Mouse (Mus musculus): ENCODE measurements around the gene Anks3.

The Anks3 gene

DNA sequence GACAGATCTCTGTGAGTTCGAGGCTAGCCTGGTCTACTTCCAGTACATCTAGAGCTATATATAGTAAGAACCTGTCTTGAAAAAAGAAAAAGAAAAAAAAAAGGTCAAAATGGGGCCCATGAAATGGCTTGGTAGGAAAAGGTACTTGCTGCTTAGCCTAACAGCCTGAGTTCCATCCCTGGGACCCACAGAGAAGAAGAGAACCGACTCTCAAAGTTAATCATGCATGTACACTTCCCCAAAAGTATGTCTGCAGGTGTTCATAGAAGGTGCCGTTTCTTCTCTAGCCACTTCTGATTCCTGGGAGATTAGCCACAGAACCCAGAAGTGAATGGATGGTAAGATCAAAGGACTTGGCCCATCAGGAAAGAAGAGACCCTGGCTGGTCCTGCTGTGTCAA lies 4.4 kb upstream of the Anks3 start:
- no peak for DNase-seq (ENCODE audit: low spot score)

DNA sequence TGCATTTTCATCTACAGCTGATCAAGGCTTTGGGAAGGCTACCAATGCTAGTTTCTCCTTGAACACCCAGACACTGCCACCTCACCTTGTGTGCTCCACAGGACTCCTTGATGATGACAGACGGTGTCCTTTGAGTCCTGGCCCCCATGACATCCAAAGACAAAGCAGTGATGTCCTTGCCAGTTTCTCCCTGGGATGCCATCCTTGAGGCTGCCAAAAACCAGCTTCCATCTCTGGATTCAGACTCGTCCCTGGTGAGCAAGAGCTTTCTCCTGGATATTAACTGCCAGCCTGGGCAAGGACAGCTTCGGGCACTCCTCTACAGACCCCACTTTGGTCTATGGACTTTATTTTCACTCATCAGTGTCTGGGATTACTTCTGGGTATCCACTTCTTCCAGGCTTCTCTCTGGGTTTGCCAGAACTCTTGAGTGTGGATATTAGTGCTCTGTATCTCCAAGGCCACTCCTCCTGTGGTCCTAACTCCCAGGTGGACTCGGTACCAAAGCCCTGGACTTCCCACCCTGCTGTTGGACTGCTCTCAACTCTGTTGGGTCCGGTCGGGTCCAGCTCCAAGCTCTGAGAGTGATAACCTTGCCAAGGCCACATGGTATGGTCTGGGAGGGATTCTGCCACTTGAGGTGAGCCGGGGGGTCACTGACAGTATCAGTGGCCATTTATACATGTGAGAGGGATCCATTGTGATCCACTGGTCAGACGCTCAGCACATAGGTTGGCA lies 1.6 kb upstream of the Anks3 start:
- DNase-seq (ENCODE audit: low spot score), result no peak

DNA sequence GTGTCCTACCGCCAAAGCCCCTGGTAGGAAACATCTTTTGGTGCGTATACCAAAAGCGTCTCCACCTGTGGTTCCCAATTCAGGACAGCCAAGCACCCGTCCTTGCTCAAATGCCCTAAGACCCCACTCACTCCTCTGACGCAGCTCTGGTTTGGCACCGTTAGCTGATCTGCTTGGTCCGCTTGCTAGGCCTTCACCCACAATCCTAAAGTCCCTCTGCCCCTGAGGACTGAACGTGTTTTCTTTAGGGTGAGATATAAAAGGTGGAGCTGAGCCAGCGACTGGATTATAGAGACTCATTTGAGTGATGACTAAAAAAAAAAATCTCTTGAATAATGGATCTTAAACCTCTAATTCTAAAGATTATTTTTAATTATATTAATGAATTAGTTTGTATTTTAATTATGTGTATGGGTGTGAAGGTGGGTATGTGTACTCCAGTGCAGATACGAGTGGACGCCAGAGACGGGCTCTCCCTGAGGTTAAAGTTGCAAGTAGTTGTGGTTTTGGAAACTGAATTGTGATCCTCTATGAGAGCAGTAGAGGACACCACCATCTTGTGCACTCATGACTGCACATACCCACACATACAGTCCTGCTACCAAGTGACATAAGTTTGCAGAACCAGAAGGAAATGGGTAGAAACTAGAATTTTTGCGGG lies 856 bp upstream of the Anks3 start:
- DNase-seq (ENCODE audit: low spot score), result no peak

DNA sequence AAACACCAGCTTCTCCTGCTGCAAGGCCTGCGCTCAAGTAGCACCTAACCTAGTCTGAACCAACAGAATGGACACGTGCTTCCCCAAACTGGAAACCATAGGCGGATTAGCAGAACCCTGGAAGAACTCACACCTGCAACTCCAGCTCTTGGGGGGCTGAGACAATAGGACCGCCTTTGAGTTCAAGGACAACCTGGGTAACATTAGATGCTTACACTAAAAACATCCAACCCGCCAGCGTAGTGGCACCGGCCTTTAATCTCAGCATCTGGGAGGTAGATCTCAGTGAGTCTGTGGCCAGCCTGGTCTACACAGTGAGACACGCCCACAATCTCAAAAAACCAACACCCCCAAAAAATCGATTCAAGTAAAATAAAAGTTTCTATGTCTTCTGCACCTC lies 659 bp downstream of the Anks3 start:
- peak; percentile 11 for DNase-seq (ENCODE audit: low spot score)

DNA sequence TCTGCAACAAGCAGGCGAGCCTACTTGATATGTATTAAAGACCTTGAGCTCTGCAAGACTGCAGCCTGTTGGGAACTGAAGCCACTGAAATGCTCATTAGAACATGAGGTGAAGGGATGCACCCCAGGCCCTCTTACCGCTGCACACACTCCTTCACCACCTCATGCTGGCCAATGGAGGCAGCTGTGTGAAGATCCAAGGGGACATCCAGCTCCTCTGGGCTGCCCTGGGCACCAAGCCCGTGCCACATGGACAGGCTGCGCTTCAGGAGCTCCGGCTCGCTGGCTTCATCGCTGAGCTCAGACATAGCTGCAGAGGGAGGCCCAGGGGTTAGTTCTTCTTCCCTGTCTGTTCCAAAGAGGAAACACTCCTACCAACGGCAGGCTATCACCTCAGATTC lies 3.7 kb downstream of the Anks3 start:
- no peak for DNase-seq (ENCODE audit: low spot score)

DNA sequence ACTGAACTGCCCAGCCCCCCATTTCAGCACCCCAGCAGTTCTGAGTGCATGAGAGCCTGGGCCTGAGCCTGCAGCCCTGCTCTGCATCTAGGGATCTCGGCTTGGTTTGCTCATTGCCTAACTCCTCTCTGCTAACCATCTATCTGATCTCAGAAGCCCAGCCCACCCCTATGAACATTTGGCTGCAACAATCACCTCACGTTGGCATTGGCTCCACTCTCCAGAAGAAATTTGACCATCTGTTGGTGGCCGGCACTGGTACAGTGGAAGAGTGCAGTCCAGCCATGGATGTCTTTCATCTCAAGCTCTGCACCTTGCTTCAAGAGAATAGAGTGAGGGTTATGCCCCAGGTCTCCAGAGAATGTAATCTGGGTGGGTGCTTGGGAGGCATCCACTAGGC lies 6.6 kb downstream of the Anks3 start:
- DNase-seq (ENCODE audit: low spot score), result no peak

DNA sequence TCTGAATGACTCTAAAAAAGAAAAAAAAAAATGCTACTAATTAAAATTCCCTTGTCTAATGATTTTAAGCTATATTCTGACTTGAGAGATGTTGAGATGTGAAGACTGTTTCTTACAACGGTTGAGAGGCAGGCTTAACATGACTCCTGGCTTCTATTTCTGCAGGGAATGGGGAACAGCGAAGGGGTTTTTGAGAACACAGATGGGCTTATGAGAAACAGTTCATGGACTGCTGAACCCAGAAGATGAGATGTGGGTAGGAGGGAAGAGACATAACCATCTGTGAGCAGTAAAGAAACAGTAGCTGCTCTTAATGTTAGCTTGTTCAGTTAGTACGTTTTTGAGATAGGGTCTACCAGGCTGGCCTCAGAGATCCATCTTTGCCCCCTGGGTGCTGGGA lies 7.4 kb downstream of the Anks3 start:
- no peak for DNase-seq (ENCODE audit: low spot score)

DNA sequence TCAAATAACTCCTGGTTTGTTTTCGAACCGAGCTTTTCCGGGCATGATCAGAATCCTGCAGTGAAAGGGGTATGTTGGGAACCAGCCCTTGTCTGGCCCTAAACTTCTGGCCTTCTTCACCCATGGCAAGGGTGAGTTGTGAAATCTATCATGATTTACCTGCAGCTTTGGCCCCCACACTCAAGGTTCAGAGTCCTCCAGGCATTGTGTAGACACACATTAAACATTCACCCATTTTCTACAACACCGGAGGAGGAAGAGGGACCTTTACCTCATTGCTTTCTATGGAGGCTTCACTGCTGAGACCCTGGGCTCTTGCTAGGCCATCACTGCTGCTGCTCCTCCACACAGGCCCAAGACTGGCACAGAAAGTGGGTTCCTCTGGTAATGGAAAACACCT lies 16.6 kb downstream of the Anks3 start:
- no peak for DNase-seq (ENCODE audit: low spot score)

DNA sequence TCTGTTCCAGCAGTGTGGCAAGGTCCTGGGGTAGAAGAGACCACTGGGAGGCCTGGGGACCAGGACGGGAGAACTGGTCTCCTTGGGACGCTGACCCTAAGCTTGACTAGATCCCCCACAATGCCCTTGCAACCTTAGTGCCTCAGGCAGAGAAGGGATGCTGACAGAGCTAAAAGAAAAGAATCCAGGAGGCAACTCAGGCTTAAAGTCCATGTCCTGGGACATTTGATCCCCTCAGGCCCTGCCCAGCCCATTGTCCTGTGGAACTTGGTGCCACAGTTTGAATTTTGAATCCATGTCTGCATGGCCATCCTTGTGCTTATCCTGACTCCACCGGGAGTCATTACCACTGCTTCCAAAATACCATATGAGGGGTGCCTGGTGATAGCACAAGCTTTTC lies 17.9 kb downstream of the Anks3 start:
- DNase-seq (ENCODE audit: low spot score), result no peak

DNA sequence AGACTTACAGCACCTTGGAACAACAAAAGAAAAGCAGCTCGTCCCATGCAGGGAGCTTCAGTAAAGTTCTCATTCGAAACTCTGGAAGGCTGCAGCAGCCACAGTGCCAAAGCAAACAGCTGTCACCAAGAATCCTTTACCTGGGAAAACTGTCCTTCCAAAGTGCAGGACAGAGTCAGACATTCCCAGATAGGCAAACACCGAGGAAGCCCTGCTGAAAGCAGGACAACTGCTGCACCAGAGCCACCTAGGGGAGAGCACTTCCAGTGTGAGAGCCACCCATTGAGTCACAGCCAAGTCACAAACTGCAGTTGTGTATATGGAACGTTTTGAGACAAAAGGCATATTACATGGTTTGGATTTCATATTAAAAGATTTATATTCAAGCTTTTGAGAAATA lies 18.6 kb downstream of the Anks3 start:
- no peak for DNase-seq (ENCODE audit: low spot score)

DNA sequence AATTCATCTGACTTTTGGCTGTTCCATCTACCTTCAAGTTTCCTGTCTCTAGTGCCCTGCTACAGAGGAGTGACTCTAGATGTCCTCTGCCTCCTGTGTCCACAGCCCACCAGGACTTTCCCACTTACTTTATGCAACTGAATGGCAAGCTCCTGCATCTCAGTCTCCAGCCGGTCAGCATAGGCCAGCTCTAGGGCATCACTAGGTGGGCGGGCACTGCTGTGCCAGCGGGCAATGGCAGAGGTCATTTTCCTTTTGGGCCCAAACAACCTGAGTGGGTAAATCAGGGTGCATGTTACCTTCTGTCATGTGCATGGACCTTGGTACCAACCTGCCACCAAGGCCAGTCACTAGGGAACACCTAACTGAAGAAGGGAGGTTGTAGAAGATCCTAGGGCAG lies 20.6 kb downstream of the Anks3 start:
- DNase-seq (ENCODE audit: low spot score), result no peak

DNA sequence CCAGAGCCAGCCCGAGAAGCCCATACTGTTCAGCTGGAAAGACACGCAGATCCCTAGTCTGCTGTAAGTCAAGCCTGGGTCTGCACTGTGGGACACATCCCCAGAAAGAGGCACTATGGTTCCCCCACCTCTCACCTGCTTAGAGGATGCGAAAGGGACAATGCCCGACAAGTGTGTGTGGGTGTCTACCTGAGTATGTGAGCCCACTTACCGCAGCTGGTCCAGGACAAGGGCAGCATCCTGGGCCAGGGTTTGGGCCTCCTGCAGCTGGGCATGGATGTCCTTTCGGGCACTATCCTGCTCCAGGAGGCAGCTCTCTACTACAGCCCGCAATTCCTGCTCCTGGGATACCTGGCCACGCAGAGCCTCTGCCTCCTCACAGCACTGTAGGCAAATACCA lies 21.1 kb downstream of the Anks3 start:
- DNase-seq (ENCODE audit: low spot score), result no peak

DNA sequence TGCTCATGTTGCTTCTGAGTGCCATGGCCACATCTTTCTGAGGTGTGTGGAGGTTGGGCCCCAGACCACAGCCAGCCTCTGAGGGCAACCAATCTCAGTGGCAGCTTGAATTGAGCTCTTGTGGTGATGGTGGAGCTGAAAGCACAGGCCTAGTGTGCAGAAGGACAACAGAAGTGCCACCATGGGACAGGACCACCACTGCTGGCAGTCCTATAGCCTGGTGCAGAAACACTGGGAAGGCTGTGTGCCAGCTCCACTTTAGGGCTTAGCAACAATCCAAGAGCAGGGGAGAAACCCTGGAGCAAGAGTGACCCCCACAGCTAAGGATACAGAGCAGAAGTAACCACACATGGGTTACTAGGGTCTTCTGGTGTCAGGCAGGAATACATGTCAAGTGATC lies 23.0 kb downstream of the Anks3 start:
- DNase-seq (ENCODE audit: low spot score), result no peak

DNA sequence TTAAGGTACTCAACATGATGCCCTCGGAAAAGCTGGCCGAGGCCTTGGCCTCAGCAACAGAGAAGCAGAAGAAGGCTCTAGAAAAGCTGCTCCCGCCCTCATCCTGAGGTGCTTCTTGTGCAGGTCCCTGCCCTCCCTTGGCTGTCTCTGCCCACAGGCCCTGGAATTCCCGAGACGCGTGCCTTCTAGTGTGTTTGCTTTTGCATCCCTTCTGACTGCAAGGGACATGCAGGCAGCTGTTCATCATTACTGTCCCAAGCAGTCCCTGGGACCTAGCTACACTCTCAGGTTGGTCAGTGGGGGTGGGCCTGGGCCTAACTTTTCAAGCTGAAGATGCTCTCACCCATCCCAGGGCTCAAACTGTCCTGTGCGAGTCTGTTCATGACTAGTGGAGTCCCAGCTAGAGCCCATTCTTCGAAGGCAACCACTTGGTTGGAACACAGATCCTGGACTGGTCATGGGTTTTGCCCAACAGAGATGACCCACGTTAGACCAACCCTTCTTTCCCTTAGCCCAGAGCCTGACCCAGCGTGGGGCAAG lies 23.6 kb downstream of the Anks3 start:
- DNase-seq (ENCODE audit: low spot score), result no peak

DNA sequence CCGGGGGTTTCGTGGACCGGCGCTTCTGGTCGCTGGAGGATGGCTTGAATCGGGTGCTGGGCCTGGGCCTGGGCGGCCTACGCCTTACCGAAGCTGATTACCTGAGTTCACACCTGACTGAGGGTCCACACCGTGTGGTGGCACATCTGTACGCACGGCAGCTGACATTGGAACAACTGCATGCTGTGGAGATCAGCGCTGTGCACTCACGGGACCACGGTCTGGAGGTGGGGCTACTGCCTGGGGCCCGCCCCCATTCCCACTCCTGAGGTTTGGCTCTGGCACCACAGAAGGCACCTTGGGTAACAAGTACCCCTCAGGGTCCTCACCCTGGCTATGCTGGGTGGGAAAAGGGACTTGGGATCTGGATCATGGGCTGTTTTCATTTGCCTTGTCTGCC lies 24.6 kb downstream of the Anks3 start:
- no peak for DNase-seq (ENCODE audit: low spot score)

DNA sequence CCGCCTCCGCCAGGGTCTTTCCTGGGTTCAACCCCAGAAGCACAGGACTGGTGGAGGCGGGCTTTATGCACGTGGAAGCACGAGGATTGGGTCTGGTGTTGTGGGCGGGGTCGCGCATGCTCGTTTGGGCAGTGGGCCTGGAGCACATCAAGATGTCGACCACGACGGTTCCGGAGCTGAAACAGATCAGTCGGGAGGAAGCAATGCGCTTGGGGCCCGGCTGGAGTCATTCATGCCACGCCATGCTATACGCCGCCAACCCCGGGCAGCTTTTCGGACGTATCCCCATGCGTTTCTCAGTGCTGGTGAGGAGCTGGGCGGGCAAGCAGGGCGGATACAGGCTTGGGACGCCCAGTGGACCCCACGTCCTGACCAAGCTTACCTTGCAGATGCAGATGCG lies 25.0 kb downstream of the Anks3 start:
- peak; percentile 96 for DNase-seq (ENCODE audit: low spot score)

DNA sequence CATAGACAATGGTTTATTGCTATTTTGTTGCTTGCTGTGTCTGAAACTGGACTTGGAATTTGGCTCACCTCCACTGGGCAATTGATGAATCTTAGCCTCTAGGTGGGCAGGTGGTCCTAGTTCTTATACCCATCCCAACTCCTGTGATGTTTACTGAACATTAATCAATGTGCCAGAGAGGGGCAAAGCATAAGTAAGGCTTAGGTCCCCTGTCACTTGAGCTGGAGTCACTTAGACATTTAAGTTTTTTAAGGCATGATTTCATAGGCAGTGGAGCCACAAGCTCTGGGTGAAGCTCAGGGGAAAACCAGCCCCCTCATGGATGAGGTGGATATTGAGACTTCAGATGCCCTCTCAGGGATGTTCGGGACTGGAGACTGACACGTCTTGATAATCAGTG lies 25.5 kb downstream of the Anks3 start, which contains the start of gene Nudt16l1:
Gene Nudt16l1, plus strand, starts transcription at position 301 of the 400 bp plus-strand sequence.
- DNase-seq (ENCODE audit: low spot score), result no peak

DNA sequence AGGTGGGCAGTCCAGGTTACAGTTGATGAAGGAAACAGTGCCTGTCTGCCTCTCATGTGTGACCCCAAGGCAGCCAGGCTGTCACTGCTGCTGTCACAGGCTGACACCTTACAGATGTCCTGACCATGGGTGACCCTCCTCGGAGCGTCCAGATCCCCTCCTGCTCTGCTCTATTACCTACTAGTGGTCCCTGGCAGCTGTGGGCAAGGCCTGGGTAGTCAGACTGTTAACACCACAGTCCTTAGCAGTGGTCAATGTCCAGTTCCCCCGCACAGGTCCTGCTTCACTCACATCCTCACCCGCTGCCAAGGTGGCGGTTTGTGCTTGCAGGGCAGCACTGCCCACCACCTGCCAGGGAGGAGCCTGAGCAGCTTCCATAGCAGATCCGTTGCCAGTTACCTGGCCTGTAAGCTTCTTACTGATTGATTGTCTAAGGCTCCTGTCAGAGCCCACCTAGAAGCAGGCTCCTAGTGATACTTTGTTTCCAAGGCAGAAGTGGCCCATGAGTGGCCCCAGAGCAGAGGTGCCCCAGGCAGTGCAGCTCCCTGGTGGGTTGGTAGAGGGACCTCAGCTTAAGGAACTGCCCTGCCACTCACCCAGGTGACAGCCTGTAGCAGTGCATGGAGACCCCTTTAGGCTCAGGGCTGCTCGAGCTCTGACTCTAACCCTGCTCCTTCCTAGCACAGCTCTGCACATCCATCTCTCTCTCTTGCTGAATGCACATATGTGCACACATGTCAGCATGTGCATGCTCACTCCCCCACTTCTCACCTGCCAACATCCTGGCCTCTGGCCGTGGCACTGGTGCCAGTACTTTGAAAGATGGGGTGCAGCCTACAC lies 26.4 kb downstream of the Anks3 start:
- no peak for DNase-seq (ENCODE audit: low spot score)

DNA sequence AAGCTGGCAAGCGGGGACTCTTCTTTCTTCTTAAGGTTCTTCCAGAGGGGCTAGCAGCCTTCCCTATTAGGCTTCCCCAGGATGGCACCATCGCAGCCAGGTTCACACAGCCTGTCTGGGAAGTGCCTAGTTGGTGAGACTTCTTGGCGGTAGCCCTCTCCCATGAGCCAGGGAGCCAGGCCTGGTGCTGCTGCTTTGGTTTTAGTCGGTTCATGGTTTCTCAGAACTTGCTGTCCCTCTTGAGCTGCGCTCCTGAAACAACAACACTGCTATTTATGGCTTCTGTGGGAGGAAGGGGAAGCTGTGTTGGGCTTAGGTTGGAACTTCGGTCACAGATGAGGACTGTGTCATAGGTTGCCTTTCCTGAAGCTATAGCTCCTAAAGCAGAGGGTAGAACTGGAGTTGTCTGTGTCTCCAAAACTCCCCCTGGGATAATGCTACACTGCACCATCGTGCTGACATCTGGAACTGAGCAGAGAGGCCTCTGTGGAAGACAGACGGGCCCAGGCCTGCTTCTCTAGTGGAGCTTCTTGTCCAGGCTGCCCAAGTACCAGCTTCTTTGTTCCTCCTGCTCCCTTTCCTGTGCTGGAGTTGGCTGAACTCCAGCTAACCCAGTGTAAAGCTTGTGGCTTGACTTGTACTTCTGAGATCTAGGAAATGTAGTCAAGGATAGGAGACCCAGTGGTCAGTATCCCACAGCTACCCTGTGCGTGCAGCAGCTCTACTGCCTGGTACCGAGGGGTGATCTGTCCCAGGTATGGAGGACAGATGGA lies 27.9 kb downstream of the Anks3 start:
- no peak for DNase-seq (ENCODE audit: low spot score)

DNA sequence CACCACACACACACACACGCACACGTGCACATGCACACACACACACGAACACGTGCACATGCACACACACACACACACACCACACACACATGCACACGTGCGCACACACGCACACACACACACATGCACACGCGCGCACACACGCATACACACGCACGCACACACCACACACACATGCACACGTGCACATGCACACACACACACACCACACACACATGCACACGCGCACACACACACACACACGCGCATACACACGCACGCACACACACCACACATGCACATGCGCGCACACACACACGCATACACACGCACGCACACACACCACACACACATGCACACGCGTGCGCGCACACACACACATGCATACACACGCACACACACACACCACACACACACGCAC lies 28.6 kb downstream of the Anks3 start:
- DNase-seq (ENCODE audit: low spot score), result no peak

DNA sequence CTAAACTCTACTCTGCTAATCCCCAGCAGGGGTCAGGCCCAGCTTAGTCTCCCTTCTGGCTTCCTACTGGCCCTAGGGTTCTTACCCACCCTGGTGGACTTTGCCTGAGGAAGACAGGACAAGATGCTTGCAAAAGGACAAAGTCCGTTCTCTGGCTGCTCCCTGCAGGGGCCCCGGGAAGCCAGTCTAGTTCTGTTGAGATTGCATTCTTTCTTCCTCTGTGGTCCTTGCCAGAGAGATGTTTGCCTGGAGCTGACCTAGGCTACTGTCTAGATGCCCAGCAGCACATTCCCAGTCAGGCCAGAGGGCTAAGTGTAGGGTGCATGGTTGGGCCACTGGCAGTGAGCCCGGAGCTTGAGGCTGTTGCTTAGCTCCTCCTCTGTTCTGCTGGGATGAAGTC lies 31.6 kb downstream of the Anks3 start:
- DNase-seq (ENCODE audit: low spot score), result no peak

DNA sequence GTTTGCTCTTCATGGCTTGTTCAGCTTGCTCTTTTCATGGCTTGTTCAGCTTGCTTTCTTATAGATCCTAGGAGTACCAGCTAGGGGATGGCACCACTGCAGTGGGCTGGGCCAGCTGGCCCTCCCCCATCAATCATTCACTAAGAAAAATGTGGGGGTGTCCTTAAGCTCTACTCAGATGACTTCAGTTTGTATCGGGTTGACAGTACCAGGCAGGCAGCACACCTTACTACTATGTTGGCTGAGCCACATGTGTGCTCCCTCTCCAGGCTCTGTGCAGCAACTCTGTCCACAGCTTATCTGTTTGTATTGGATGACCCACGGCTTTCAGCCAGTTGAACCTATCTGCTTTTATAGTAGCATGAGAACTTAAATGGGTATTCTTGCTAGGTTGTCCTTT lies 35.5 kb downstream of the Anks3 start:
- no peak for DNase-seq (ENCODE audit: low spot score)

Data from T-cell, adult 2 months (primary cell).